Mouse (Mus musculus): Measurements from ENCODE around the gene Rtraf. TPM values are rescaled to one million over a fixed set of nuclear protein-coding genes. Genes with fewer than 3 reads are reported as not detected.
"Not testable (repeated sequence)": the region's sequence is repeated elsewhere in the genome, so short reads cannot be mapped to it uniquely, and the experiment has no call there.

The Rtraf gene
- 10 to 100 TPM; 43.5 to 45.1 TPM for total RNA-seq (2021)
- long read RNA-seq, experiment 1, transcript Rtraf-201 (8 exons, 1,562 nt): major isoform, 70 of 80 reads
- long read RNA-seq, experiment 1, partial matches to known transcripts: 0 of 80 reads
- long read RNA-seq, experiment 1, other reads (novel, unspliced or antisense): 10 of 80 reads
- long read RNA-seq, experiment 2, transcript Rtraf-201 (8 exons, 1,562 nt): major isoform, 80 of 101 reads
- long read RNA-seq, experiment 2, partial matches to known transcripts: 0 of 101 reads
- long read RNA-seq, experiment 2, other reads (novel, unspliced or antisense): 21 of 101 reads

DNA sequence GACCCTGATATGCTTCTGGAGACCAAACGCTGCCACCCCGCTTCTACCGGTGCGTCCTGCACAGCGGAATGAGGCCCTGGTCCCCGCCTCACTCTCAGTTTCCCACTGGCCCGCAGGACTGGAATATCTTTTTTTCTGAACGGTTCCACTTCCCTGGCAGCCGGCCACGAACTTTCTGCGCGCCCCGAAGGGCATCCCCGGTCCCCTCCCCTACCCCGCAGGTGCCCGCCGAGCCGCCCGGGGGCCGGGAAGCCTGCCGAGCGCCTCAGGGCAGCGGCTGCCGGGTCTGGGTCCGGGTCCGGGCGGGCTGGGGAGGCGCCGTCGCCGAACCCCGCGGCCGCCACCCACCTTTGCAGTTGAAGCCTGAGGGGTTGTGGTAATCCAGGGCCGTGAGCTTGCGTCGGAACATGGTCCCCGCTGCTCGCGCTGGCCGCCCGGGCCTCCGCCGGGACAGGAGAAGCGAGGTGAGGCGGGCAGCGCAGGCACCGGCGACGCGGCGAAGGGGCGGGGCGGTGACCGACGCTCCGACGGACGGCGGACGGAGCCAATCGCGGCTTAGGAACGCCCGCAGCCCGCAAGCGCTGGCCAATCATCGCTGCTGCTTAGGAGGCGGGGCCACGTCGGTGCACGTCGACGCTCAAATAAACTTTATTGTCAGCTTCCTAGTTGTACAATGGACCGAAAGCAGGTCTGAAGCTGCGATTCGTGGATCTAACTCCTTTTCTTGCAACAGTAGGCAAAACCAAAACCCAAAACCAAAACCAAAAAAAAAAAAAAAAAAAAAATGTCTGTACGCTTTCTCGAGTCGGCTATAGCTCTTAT is at the start of gene Rtraf:
TSS of gene Rtraf (minus strand) at position 504 of the 822 bp plus-strand sequence.
- DNase-seq (ENCODE audit: low spot score in 2 of 2): peak; percentile 92 to 94

DNA sequence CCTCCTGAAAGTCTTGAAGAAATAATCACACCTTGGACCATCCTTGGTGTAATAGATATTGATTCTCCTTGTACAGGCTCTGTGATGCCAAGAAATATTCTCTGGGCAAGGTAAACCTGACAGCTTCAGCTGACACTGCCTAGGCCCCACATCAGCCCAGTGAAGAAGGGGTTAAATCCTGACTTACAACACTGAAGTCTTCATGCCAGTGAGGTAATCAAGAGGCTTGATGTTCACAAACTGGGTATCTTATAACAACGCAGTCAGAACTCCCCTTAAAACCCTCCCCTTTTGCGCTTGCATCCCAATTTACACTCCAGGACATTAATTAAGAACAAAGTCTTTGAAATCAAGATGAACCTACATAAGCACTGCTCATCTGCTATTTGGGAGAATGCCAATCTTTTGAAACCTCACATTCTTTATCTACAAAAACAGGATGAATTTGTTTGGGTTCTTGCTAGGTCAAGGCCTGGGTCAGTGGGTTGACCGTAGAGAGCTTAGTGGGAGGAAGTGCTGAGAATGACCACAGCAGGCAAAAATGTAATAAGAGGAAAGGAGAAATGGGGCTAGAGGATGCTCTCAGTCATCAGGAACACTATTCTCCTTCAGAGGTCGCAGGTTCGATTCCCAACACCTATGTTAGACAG is 43.8 kb upstream of the Rtraf start:
- no peak for DNase-seq (ENCODE audit: low spot score in 2 of 2)

DNA sequence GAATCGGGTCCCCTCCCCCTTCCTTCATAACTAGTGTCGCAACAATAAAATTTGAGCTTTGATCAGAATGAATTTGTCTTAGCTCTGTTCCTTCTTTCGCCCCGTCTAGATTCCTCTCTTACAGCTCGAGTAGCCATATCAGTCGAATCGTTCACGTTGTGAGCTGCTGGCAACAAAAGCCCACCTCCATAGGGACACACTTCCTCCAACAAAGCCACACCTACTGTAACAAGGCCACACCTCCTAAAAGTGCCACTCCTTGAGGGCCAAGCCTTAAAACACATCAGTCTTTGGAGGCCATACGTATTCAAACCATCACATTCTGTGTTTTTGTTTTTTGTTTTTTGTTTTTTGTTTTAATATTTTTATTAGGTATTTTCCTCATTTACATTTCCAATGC is 41.5 kb upstream of the Rtraf start:
- DNase-seq (ENCODE audit: low spot score in 2 of 2): not testable (repeated sequence)

DNA sequence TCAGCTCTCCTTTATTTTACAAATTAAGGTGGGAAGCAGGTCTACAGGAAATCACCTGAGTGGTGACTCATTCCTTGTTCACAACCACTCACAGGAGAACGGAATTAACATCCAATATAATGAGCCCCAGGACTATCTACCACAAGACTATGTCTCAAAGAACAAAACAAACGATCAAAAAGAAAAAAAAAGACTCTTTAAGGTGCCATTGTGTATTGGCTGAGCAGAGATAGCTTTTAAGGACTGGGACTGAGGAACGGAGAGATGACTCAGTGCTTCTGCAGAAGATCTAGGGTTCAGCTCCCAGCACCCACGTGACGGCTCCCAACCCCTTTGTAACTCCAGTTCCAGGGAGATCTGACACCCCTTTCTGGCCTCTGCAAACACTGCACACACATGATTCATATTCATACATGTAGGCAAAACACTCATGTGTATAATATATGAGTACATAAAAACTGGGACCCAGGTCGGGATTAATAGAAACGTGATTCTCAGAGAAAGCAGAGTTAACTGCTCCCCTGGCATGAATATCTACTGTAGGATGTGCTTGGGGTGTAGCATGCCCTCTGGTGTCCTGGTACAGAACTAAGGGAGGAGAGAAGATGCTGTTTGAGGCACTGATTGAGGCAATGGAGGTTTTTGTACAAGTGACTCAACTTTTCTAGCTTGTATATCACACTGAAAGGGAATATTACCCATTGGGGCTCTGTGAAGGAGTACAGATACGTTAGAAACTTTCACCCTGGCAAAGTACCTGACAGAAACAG is 37.9 kb upstream of the Rtraf start:
- DNase-seq (ENCODE audit: low spot score in 2 of 2): no peak

DNA sequence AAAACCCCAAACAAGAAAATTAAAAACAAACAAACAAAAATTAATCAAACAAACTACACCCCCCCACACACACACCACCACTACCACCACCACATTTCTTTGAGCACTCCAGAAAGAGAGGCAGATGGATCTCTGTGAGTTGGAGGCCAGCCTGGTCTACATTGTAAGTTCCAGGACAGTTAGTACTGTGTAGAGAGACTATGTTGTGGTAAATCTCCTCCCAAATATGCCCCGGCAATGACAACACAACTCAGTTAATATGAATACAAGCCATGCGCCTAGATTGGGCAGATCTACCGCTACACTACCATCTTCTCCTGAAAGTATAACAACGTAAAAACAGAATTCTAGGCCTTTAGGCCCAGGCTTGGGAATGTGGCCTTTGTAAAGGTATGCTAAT is 36.7 kb upstream of the Rtraf start:
- DNase-seq (ENCODE audit: low spot score in 2 of 2): no peak

DNA sequence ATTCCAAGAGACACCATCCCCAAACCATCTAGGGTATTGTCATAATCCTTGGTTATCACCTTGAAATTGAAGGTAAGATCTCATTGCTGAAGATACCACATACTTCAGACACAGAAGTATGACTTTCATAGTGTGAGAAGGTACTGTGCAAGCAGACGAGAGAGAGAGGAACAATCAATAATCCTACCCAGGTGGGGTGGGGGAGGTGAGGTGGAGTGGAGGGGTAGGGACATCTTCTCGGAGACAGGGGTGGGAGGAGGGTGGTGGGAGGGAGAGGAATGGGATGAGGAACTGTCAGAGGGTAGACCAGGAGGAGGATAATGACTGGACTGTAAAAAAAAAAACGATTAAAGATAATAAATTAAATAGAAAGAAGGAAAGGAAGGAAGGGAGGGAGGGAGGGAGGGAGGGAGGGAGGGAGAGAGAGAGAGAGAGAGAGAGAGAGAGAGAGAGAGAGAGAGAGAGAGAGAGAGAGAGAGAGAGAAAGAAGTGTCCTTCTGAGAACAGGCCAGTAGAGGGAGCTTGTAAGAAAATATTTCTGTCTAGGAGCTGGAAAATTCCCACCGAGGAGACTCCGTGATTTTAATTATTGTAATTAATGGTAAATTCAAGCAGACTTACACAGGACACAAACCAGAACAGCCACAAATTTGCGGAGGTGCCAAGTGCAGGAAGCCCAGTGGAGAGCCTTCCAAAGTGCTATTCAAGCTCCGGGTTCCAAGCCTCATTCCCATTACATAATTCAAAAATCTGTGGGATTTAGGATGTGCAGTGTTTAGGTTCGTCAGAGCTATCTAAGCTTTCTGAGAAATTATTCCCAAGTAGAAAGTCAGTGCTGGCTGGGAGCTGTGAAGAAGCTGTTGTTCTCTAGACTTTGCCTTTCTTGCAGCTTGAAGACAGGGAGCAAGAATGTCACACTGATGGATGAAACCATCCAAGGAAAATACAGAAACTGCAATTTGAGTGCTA is 35.5 kb upstream of the Rtraf start:
- peak; percentile 40 to 41 for DNase-seq (ENCODE audit: low spot score in 2 of 2)

DNA sequence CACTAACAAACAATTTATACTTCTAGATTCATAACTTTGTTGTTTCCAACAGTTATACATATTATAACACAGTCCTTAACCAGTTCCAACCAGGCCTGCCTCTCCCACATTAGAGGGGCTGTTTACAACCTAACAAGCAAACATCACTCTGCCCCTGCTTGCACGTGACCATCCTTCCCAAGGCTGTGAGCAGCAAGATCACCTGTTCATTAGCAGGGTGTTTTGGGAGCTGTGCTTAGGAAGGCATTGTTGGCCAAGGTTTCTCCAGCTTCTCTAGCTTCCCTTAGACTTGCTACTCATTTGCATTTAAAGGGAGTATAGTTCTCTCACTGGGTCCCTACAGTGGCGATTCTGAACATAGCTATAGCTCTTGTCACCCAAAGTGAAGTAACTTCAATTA is 34.7 kb upstream of the Rtraf start:
- DNase-seq (ENCODE audit: low spot score in 2 of 2): no peak

DNA sequence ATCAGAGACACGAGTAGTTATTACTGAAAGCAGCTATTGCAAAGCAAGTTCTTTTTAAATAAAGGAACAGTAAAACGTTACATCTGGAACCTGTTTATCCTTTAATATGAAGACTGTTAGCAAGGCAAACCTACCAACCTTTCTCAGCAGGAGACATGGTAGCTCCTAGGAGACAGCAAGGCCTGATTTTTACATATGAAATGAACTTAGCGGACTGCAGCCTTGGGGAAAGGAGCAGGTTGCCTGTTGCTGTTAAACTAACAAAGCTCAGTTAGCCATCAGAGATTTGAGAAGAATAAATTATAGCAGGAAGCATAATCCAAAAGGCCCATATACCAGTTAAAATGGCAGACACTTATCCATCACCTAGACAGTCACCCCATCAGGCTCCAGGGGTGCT is 29.8 kb upstream of the Rtraf start:
- no peak for DNase-seq (ENCODE audit: low spot score in 2 of 2)

DNA sequence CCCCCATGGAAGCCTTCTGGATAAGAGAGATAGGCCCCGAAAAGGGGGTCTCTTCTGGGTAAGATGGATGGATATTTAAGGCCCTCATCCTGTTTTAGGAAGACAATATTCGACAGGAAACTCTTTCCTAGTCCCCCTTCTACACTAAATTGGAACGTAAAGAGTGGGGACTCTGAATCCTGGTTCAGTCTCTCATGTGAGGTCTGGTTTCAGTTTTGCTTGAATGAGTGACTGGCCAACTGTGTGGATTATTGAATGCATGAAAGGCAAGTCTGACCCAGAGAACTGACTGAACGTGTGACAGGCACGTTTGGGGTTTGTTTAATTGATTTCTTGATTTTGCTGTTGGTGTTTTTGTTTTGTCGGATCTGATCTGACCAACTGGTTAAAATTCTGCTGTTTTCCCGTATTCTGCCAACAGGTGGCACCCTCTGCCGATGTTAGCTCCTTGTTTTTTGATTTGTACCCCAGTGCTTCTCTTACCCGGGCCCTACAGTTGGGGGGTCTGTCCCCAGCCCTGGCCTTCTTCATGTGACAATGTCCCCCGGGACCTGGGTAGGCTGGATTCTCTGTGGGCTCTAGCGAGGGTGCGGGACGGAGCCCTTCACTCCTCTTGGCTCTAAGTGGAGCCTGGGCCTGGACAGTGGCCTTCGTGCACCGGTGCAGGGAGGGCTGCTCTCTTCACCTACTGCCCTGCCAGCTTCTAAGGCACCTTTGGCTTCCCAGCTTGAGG is 16.1 kb upstream of the Rtraf start:
- DNase-seq (ENCODE audit: low spot score in 2 of 2): peak; percentile 79 to 82

DNA sequence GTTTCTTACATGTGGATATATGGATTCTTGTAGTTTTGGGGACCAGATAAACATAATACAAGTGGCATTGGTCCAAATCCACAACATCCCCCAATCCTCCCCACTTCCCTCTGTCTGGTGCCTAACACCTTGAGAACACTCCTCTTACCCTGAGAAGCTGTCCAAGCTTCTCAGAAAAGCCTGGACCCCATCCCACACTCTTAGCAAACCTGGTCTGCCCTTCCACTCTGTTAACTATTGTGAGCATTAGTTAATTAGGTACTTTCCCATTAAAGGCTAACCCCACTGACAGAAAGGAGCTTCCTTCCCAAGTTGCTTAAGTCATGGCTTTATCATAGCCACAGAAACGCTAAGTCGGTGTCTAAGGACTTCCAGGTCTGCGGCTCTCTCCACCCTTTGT is 12.7 kb upstream of the Rtraf start:
- DNase-seq (ENCODE audit: low spot score in 2 of 2): no peak

DNA sequence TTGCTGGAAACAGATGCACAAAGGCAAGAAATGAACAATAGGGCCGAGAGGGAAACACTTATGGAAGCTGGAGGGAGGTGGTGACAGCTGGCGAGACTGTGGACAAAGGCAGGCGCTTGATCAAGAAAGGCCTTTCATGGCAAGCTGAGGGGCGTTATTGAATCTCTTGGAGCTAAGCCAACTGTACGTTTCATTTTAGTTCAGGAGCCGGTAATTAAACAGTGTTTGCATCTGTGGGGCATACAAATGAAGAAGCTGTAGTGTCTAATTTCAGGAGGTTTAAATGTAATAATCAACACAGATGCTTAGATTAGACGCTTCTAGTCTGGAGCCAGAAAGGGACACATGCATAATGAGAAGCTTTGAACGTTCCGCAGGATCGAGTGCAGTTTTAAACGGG is 1.9 kb upstream of the Rtraf start:
- no peak for DNase-seq (ENCODE audit: low spot score in 2 of 2)

DNA sequence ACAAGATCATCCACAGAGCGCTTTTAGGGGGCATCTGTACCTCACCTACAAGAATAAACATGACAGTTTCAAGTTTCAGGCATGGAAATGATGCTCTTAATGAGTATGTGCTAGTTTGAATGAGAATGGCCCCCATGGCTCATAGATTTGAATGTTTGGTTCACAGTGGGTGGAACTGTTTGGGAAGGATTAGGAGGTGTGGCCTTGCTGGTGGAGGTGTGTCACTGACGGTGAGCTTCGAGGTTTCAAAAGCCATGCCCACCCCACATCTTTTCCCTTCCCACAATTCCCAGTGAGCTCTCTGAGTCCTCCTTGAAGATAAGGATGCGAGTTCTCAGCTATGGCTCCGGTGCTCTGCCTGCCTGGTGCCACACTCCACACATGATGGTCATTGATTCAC is 1.9 kb downstream of the Rtraf start:
- DNase-seq (ENCODE audit: low spot score in 2 of 2): no peak

DNA sequence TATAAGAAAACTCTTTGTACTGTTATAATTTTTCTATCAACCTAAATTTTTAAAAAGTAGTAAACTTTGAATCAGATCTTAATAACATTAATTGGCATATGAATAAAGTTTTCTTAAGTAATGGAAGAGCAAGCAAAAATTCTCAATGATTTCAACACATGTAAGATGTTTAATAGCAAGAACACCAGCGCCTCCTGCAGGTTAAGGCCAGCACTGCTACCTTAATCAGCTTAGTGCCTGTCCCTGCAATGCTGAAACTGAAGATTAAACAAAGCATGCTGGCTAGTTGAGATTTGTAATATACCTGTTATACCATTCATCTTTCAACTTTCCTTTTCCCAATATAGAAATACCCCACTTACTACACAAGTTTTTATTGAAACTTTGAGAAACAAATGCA is 5.7 kb downstream of the Rtraf start:
- DNase-seq (ENCODE audit: low spot score in 2 of 2): peak; percentile 70 to 87

DNA sequence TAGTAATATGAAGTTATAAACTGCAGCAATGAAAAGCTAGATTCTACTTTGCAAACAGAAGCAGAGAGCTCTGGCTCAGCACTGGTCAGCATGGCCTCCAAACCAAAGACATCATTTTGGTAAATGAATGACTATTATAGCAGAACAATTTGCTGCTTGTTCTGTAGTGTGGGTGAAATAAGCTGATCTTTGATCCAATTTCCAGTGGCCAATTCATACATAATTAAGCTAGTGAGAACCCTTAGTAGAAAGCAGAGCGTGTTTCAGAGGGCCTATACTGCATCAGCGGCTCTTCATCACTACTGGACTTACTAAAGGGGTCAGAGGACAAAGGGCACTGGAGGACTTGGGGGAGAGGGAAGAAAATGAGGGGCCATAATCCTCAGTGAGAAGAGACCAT is 10.6 kb downstream of the Rtraf start:
- no peak for DNase-seq (ENCODE audit: low spot score in 2 of 2)

DNA sequence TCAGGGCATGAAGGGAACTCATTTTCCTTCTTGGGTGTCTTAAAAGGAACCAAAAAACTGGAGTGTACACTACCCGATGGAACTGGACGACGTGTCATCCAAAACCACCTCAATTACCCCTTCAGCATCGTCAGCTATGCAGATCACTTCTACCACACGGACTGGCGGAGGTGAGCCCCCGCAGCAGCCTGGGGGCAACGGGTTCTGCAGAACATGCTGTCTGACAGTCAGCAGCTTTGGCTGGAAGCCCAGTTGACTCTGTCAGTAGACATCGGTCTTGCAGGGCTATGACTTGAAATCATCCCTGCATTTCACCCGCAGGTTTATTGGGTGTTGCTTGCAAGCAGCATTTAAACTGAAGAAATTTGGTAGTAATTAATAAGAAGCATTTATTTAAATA is 13.7 kb downstream of the Rtraf start:
- DNase-seq (ENCODE audit: low spot score in 2 of 2): no peak

DNA sequence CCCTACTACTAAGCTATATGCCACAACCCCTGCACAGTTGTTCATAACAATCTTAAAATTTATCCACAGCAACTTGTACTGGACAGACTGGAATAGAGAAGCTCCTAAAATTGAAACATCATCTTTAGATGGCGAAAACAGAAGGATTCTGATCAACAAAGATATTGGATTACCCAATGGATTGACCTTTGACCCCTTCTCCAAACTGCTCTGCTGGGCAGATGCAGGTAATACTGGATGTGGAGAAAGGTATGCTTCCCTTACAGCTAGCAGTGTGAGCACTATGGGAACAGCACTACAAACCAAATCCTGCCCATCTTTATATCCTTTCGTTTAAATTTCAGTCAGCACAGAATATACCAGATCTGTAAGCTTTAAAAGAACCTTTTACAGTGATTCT is 15.8 kb downstream of the Rtraf start:
- no peak for DNase-seq (ENCODE audit: low spot score in 2 of 2)

DNA sequence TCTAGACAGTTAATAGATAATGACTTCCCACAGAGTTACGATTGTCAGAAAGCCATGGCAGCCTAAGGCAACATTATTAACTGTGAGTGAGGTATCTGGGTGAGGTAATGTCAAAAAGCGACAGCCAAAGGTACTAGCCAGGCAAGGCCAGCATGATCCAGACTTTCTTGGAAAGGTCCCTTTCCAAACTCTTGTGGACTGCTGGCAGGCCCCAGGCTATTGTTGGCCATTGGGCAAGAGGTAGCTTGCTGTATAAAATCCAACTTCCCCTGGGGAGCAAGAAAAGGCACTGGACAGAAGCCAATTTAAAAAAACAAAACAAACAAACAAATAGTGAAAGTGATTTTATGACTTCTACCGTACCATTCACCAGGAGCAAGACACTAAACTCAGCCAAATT is 16.3 kb downstream of the Rtraf start:
- DNase-seq (ENCODE audit: low spot score in 2 of 2): no peak

DNA sequence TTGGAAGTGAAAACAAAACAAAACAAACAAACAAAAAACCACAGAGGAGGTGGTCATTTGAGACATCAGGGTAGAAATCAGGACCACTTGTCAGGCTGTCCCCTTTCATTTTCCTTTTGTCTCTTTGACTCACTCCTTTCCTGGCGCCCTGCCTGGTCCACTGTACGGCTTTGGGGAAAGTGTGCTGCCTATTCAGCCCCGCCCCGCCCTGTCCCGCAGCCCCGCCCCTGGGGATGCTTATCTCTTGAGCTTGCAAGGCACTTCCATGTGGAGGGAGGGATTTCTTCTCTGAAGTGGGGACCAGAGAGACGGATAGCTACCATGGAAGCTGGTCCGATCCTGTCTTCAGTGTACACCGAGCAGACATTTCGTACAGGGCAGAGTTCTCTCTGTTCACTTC is 20.0 kb downstream of the Rtraf start:
- DNase-seq (ENCODE audit: low spot score in 2 of 2): no peak

DNA sequence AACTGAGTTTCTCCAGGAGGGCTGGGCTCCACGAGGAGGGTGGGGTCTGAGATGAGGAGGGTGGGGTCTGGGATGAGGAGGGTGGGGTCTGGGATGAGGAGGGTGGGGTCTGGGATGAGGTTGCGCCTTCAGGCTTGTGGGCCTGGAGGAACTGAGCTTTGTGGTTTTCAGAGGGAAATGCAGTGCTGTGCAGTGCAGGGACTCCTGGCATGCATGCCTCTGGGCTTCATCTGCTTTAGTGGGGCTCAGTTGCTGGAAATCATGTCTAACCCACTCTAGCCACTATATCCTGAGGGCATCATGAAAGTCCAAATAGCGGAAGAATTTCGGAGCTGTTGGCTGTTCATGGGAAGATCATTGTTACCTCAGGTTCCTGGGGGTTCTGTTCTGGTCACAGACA is 20.4 kb downstream of the Rtraf start:
- DNase-seq (ENCODE audit: low spot score in 2 of 2): no peak

Data from left cerebral cortex, adult 18-20 months (tissue).